Mouse (Mus musculus) megakaryocyte-erythroid progenitor cell, adult 5-6 weeks (primary cell): Measurements from ENCODE around the gene Lyar. TPM values are rescaled to one million over a fixed set of nuclear protein-coding genes. Genes with fewer than 3 reads are reported as not detected.

Experiments
- total RNA-seq, 2 experiments: library from RNA; stranded (forward) in 1 of 2; stranded (reverse) in 1 of 2; fragments of 200-1000, 215-1000 nt in 1 of 2; fragments of >200 nt in 1 of 2; fragmentation: Nextera tagmentation in 1 of 2; gene quantifications; 2 replicates each; pipeline ENCODE4 v1.2.3; 2014 to 2017

Gene Lyar
- total RNA-seq, 2 experiments from 2014 or later: 198 to 298 TPM

Other genes with a start within 250 kb of the Lyar start
- 16.6 and 24.0 TPM in 2 replicates for gene Stx18, start 181.7 kb upstream of the Lyar start, total RNA-seq (2014; fragmentation: Nextera tagmentation)
- 26.9 and 31.5 TPM in 2 replicates for gene Stx18, start 181.7 kb upstream of the Lyar start, total RNA-seq (2017)
- gene Nsg1, start 60.6 kb upstream of the Lyar start, total RNA-seq (2014; fragmentation: Nextera tagmentation): not detected in 2 replicates
- 0.05 TPM in 1 of 2 replicates, not detected in the other for gene Nsg1, start 60.6 kb upstream of the Lyar start, total RNA-seq (2017)
- 5.6 and 16.1 TPM in 2 replicates for gene Zbtb49, start within 50 bp of the Lyar start, total RNA-seq (2014; fragmentation: Nextera tagmentation)
- 6.8 and 13.5 TPM in 2 replicates for gene Zbtb49, start within 50 bp of the Lyar start, total RNA-seq (2017)
- 35.4 and 43.3 TPM in 2 replicates for gene Tmem128, start 39.7 kb downstream of the Lyar start, total RNA-seq (2014; fragmentation: Nextera tagmentation)
- gene Tmem128, start 39.7 kb downstream of the Lyar start, total RNA-seq (2017): 16.2 and 28.8 TPM in 2 replicates
- not detected in 2 replicates for gene Otop1, start 55.5 kb downstream of the Lyar start, total RNA-seq (2014; fragmentation: Nextera tagmentation)
- gene Otop1, start 55.5 kb downstream of the Lyar start, total RNA-seq (2017): not detected in 2 replicates
- gene Drd5, start 98.9 kb downstream of the Lyar start, total RNA-seq (2014; fragmentation: Nextera tagmentation): not detected in 2 replicates
- not detected in 2 replicates for gene Drd5, start 98.9 kb downstream of the Lyar start, total RNA-seq (2017)